Mouse (Mus musculus) megakaryocyte, embryonic 14.5 days (primary cell): Measurements from ENCODE around the gene Dnah1.

ENCODE experiments used
- FLI1 ChIP-seq: IDR thresholded peaks from 2 replicates; pipeline ENCODE4 v1.6.1; 2012; ENCODE audit warnings: low read length, inconsistent platforms, mixed read lengths
- GATA1 ChIP-seq: IDR thresholded peaks from 3 replicates; pipeline ENCODE4 v1.6.1; 2012; ENCODE audit warnings: mixed read lengths, low read length, inconsistent platforms, borderline replicate concordance

DNA sequence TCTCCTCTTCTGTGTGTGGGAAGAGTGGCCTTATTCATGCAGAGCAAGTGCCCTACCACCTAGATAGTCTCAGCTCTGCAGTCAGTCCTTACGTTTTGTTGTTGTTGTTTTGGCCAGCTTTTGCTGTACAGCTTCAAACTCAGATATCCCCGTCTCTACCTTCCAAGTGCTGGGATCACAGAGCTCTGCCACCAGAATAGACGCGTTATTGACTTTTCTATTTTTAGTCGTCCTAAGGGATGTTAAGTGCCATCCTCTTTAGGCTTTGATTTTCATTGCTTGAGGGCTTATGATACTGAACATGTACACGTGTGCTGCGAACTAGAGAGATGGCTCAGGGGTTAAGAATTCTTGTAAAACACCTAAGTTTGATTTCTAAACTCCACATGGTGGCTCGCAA lies 19.5 kb upstream of the Dnah1 start:
- TF ChIP-seq GATA1 (no peak), FLI1 (no peak)
